Mouse (Mus musculus): ENCODE results near the gene Eif4a2.
"Not testable (repeated sequence)": the region's sequence is repeated elsewhere in the genome, so short reads cannot be mapped to it uniquely, and the experiment has no call there.

Eif4a2 gene

GRCm38 (mm10) chr16:23107231-23107942, at the start of gene Eif4a2:
Gene Eif4a2, plus strand, starts transcription at chr16:23107444.
- DNase-seq (ENCODE audit: low read depth, low spot score), result peak; percentile 83

- DNase-seq (ENCODE audit: low read depth, low spot score), result not testable (repeated sequence)
Observed at GRCm38 (mm10) chr16:23057668-23058447, 49.4 kb upstream of the Eif4a2 start, which contains the start of gene Kng1. Gene Kng1, plus strand, starts transcription at chr16:23057865.

- not testable (repeated sequence) for DNase-seq (ENCODE audit: low read depth, low spot score)
Observed at GRCm38 (mm10) chr16:23059630-23060029, 47.6 kb upstream of the Eif4a2 start.

GRCm38 (mm10) chr16:23060781-23061325, 46.4 kb upstream of the Eif4a2 start:
- not testable (repeated sequence) for DNase-seq (ENCODE audit: low read depth, low spot score)

- DNase-seq (ENCODE audit: low read depth, low spot score), result not testable (repeated sequence)
Observed at GRCm38 (mm10) chr16:23077516-23077915, 29.7 kb upstream of the Eif4a2 start.

- not testable (repeated sequence) for DNase-seq (ENCODE audit: low read depth, low spot score)
Observed at GRCm38 (mm10) chr16:23087159-23087558, 20.1 kb upstream of the Eif4a2 start.

DNA sequence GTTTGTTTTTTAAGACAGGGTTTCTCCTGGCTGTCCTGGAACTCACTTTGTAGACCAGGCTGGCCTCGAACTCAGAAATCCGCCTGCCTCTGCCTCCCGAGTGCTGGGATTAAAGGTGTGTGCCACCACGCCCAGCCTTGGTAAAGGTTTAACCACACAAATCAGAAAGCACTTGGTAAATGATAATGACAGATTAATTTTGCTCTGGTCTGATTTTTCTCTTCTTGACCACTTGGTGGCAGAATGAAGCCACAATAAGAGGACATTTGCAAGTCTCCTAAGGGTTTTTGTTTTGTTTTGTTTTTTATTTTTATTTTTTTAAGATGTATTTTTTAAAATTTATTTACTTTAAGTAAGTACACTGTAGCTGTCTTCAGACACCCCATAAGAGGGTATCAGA, 19.5 kb upstream of the Eif4a2 start:
- not testable (repeated sequence) for DNase-seq (ENCODE audit: low read depth, low spot score)

- not testable (repeated sequence) for DNase-seq (ENCODE audit: low read depth, low spot score)
Observed at GRCm38 (mm10) chr16:23088491-23088890, 18.8 kb upstream of the Eif4a2 start.

GRCm38 (mm10) chr16:23091345-23091744, 15.9 kb upstream of the Eif4a2 start:
- not testable (repeated sequence) for DNase-seq (ENCODE audit: low read depth, low spot score)

- DNase-seq (ENCODE audit: low read depth, low spot score), result no peak
Observed at GRCm38 (mm10) chr16:23093321-23093953, 13.8 kb upstream of the Eif4a2 start.

DNA sequence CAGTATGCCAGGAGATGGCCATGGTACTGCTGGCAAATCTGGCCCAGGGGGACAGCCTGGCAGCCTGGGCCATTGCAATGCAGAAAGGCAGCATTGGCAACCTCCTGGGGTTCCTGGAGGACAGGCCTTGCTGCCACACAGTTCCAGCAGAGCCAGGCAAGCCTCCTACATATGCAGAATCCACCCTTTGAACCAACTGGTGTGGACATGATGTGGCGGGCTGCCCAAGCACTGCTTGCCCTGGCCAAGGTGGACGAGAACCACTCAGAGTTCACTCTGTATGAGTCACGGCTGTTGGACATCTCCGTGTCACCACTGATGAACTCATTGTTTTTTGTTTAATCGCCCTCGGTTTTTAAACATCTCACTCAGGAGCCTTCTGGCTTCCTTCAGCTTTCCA, 13.1 kb upstream of the Eif4a2 start:
- DNase-seq (ENCODE audit: low read depth, low spot score), result no peak

- not testable (repeated sequence) for DNase-seq (ENCODE audit: low read depth, low spot score)
Observed at GRCm38 (mm10) chr16:23095581-23095980, 11.7 kb upstream of the Eif4a2 start.

- DNase-seq (ENCODE audit: low read depth, low spot score), result not testable (repeated sequence)
Observed at GRCm38 (mm10) chr16:23096886-23097285, 10.4 kb upstream of the Eif4a2 start.

GRCm38 (mm10) chr16:23097290-23098104, 9.7 kb upstream of the Eif4a2 start:
- not testable (repeated sequence) for DNase-seq (ENCODE audit: low read depth, low spot score)

DNA sequence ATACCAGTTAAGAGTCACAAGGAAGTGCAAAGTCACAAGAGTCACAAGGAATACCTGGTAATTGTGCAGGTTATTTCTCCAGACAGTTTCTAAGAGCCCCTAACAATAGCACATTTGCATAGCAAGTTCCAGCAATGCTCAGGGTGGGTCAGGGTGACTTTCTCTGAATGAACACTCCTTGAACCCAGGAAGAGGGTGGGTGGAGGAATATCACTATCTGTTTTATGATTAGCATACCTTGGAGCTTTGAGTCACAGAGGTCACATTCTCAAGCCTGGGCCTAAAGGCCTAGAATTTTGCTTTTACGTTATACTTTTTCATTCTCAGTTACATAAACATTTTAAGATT, 9.2 kb upstream of the Eif4a2 start:
- DNase-seq (ENCODE audit: low read depth, low spot score), result not testable (repeated sequence)

- no peak for DNase-seq (ENCODE audit: low read depth, low spot score)
Observed at GRCm38 (mm10) chr16:23099632-23100031, 7.6 kb upstream of the Eif4a2 start.

GRCm38 (mm10) chr16:23100099-23100575, 7.1 kb upstream of the Eif4a2 start:
- DNase-seq (ENCODE audit: low read depth, low spot score), result no peak

- DNase-seq (ENCODE audit: low read depth, low spot score), result no peak
Observed at GRCm38 (mm10) chr16:23100613-23101012, 6.6 kb upstream of the Eif4a2 start.

DNA sequence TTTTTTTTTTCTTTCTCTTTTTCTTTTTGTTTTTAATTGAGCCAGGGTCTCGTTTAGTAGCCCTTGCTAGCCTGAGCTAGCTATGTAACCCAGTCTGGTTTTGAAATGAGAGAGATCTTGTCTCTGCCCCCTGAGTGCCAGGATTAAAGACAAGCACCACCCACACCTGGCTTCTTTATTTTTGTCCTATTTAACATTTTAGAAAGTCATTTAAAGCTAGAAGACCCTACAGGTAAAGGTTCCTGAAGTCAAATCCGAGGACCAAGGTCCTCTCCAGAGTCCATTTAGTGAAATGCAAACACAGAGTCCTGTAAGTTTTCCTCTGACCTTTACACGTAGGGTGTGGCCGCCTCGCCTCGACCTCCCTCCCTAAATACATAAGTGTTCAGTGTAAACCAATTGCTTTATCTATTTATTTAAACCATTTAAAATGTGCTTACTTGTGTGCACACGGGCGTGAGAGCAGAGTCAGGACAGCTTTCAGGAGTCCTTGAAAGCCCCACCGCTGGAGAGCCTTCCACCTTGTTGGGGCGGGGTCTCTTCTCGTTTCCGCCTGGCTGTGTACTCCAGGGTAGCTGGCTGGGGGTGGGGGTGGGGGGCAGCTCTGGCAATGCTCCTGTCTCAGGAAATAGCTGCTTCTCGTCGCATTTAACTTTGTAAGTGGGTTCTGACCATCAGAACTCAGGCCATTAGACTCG, 4.8 kb upstream of the Eif4a2 start:
- no peak for DNase-seq (ENCODE audit: low read depth, low spot score)

- DNase-seq (ENCODE audit: low read depth, low spot score), result no peak
Observed at GRCm38 (mm10) chr16:23103038-23103745, 4.1 kb upstream of the Eif4a2 start.

All from c-Kit-negative CD71-positive TER-119-positive erythroid progenitor cells, embryonic 14.5 days (primary cell).